Mouse (Mus musculus) cerebellum, postnatal 36 days (tissue): ENCODE measurements at regions not wholly inside any gene's neighbourhood (a gene's known extent, or its start where the extent isn't known, plus 50 kb on each side); places are given as distances from the start of the nearest gene placed in this dataset.

ENCODE experiments used
- DNase-seq, 2 experiments: peaks; one replicate each; pipeline ENCODE4 v3.0.0; 2021 to 2022; ENCODE audit warnings: mixed read lengths in 2 of 2

DNA sequence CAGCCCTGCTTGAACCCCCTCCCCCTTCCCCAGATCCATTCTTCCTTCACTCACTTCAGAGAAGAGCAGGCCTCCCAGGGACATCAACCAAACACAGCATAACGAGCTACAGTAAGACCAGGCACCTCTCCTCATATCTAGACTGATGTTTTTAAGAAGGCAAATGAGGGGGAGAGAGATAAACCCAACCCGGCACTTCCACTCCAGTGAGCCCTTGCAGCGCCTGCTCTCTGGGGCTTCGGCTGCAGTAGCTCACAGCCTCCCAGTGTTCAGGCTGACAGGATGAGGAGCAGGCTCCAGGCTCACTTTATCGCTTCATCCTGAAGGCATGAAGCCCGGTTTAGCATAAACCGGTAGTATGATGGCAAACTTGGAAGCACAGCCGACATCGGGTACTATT, 162.9 kb upstream of the Prok2 start:
- no peak for DNase-seq

GRCm38 (mm10) chr6:99887904-99888303, 161.7 kb upstream of the Prok2 start:
- DNase-seq = no peak

- no peak for DNase-seq
Measured at GRCm38 (mm10) chr6:99884755-99885154, 158.6 kb upstream of the Prok2 start.

DNA sequence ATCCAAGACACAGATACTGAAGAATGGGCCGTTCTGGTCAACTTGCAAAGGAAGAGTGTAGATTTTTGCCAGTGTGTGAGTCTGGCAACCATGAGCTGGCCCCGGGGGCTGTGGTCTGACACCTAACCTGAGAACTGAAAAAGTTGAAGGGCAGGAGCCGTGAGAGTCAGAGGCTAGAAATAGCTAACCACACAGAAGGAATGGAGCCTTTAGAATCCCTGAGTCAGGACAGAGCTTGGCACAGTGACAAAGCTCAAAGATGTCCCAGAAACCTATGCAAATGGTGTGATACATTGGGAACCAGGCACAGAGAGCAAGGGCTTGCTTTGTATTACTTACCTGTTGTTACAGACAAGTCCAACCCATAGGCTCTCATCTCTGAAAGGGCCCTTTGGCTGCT, 157.9 kb upstream of the Prok2 start:
- no peak for DNase-seq

- no peak for DNase-seq
Measured at GRCm38 (mm10) chr6:99881606-99882005, 155.4 kb upstream of the Prok2 start.

- no peak for DNase-seq
Measured at GRCm38 (mm10) chr6:99874852-99875251, 148.7 kb upstream of the Prok2 start.

DNA sequence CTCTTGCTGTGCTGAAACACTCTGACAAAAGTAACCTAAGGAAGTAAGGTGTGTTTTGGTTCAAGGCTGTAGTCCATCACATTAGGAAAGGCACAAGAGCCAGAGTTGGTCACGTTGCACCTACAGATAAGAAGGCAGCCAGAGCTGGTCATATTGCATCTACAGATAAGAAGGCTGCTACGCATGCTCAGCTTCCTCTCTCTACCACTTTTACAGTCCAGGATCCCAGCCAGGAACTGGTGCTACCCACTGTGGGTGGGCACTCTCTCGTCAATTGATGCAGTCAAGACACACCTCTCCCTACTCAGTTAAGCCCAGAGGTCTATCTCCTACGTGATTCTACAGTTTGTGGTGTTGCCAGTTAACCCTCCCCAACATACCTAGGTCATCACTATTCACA, 147.8 kb upstream of the Prok2 start:
- no peak for DNase-seq

- no peak for DNase-seq
Measured at GRCm38 (mm10) chr6:99866061-99866460, 139.9 kb upstream of the Prok2 start.

- peak; percentile 6 to 22 for DNase-seq
Measured at GRCm38 (mm10) chr6:99864949-99865348, 138.8 kb upstream of the Prok2 start.

- no peak for DNase-seq
Measured at GRCm38 (mm10) chr6:99863418-99863817, 137.2 kb upstream of the Prok2 start.

DNA sequence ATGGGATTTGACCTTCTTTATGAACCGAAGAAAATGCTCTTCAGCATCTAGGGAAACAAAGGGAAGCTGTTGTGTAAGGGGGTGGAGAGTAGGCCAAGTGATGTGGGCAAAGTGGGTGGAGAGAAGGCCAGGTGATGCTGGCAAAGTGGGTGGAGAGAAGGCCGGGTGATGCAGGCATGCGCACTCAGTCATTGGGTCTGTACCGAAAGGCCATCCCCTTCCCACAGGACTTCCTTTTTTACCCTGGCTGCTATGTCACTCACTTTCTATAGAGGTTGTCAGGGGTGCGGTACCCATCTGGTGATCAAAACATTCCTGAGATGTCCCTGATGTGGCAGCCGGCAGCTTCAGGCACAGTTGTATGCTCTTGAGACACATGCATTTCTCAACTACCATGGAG, 131.2 kb upstream of the Prok2 start:
- no peak for DNase-seq

DNA sequence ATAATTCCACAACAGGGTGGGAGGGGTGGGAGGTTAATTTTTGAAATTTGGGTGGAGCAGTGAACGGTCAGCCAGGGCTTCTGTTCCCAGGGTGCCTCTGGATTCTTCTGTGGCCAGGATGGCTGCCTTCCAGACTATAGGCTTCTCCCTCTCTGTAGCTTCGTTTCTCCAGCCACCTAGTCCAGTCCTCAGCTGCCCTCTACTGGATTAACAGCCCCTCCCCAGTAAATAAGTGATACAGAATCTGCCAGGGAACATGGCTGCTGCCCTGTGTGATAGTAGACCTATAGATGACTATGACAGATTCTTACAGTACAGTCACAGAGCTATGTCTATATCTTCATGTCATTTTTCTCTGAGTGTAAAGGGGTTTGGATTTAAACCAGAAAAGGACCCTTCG, 127.5 kb upstream of the Prok2 start:
- no peak for DNase-seq

DNA sequence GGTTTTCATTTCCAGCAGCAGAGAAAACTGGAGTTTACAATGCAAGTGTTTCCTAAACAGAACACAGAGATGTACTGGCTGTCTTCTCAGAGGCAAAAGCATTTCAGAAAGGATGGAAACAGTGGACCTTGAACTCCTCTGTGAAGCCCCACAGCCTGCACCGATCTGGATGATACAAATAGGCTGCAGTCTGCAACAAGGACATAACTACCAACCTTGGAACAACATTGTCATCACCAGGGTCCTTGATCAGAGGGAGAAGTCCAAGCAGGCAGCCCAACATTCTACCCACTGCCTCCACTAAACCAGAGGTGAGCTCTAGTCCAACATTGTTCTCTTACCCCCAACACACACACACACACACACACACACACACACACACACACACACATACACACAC, 124.5 kb upstream of the Prok2 start:
- no peak for DNase-seq

DNA sequence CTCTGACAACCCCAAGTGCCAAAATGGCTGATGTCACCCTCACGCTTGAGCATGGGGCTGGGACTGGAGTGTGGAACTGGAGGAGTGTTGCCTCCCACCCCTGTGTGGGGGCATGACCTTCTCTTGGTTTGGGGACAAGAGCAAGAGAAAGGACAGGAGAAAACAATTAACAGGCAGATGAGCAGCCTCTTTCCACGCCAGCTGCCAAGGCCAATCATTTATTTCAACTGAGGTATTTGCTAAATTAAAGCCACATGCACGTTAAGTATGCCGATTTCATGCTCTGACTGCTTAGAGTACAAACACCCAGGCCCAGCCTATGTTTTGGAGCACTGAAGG, 119.3 kb upstream of the Prok2 start:
- no peak for DNase-seq

- DNase-seq = no peak
Measured at GRCm38 (mm10) chr6:99844775-99845507, 118.7 kb upstream of the Prok2 start.

- DNase-seq = no peak
Measured at GRCm38 (mm10) chr6:99843507-99843906, 117.3 kb upstream of the Prok2 start.

- DNase-seq = no peak
Measured at GRCm38 (mm10) chr6:99842723-99843122, 116.5 kb upstream of the Prok2 start.

- no peak for DNase-seq
Measured at GRCm38 (mm10) chr6:99840823-99841222, 114.6 kb upstream of the Prok2 start.

DNA sequence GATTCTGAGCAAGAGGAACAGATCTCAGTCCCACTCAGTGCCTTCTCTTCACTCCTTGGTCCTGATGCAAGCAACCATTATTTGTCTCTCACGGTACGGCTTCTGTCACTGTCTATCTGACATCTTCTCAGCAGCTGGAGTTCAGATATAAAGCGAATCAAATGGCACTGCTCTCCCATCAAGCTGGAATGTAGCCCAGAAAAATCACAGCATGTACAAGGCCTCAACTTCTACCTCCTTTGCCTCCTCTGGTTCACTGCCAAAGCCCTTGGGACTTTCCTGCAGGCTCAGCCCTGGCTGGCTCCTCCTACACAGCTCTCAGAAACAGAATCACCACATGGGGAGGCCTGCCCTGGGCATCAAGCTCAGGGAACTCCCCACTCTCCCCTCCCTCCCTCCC, 107.1 kb upstream of the Prok2 start:
- no peak for DNase-seq

DNA sequence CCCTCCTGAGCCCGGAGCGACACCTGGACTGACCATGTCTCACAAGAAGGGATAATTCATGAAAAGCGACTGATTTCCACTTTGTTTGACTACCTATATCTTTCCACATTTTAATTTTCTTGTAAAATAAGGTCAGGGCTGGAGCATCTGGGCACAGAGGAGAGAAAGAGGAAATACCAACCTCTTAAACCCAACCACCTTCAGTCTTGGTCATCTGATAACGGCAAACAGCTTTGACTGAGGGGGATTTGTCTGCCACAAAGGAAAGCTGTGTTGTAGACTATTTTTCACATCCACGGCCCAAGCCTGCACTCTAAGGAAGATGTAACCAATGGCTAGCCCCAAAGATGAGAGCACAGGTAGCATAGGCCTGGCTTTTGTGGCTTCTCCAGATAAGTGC, 101.4 kb upstream of the Prok2 start:
- DNase-seq = no peak

DNA sequence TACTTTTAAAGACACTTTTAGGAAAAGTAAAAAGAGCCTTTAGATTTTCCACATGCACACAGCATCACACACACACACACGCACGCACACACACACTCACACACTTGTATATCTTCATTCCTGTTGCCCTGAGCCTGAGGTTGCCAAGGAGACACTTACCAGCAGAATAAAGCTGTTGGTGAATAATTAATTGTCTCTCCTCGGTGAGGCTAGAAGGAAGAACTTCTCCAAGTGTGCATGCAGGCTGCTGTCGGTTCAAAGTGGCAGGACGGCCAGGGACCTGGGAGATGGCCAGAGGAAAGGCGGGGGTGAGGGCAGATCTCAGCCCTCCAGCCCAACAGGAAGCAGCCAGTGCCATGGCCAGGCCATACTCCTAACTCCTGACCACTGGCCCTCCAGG, 98.6 kb upstream of the Prok2 start:
- DNase-seq = no peak

GRCm38 (mm10) chr6:99822471-99822870, 96.3 kb upstream of the Prok2 start:
- DNase-seq = no peak

DNA sequence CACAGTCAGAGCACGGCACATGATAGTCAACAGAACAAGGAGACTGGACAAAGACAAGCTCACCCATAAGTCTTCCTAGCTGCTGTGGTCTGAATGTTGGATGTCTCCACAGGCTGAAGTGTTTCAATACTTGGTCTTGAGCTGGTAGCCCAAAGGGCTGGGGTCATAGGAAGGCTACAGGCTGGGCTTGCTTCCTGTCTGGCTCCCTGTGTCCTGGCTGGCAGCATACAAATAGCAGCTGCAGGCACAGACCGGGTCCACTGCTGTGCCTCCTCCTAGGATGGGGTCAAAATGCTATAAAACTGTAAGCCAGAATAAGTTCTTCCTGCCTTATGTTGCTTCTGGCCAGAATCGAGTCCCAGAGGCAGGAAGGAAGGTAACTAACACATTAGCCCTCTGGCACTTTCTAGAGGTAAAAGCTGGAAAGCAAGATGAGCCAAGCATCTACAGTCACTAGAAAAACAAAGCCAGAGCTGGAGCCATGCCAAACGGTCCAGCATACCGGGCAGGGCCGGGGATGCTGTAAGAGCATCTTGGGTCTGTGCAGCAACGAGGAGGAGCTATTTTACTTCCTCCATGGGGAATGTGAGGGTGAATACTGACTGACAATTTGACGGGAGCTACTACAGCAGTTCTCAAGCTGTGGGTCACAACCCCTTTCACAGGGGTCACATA, 93.2 kb upstream of the Prok2 start:
- DNase-seq = no peak

- no peak for DNase-seq
Measured at GRCm38 (mm10) chr6:99818486-99818885, 92.3 kb upstream of the Prok2 start.

DNA sequence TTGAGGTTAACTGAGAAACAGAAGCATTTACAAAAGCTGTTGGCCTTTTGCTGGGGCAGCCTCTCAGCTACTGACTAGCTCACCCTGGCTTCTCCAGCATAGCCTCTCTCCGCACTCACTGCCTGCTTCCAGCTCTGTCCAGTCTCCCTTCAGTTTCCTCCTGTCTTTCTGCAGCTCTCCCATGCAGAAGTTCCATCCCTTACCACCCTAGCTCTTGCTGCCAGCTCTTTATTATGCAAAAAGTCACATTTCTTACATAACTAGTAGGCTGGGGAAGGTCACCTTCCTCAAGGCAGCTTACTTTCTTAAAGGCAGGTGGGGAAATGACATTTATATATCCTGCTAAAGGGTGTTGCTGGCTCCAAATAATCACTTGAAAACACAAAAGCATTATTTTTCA, 91.1 kb upstream of the Prok2 start:
- no peak for DNase-seq
